Mouse (Mus musculus) lung, embryonic 14.5 days (tissue): Measurements from ENCODE around the gene Itgb3. TPM values are rescaled to one million over a fixed set of nuclear protein-coding genes. Genes with fewer than 3 reads are reported as not detected.

Source experiments
- ATAC-seq: fragments of 200-750 bp; cut with Nextera tagmentation; 2 replicates; pipeline ENCODE4 v1.8.0; 2017; ENCODE audit warnings: mild to moderate bottlenecking, moderate TSS enrichment, moderate library complexity; ENCODE audit not compliant: insufficient read depth
- DNase-seq: peaks from one replicate; pipeline ENCODE4 v3.0.0-alpha.2; 2015
- H3K27ac ChIP-seq: fragments of 300-500 bp; sonication (generic); 2 replicates; pipeline ENCODE4 v1.5.1; 2014; ENCODE audit warnings: low read depth, mild to moderate bottlenecking, moderate library complexity
- H3K27me3 ChIP-seq: fragments of 300-500 bp; sonication (generic); 2 replicates; pipeline ENCODE4 v1.6.1; 2014; ENCODE audit warnings: low read length, control low read depth; ENCODE audit not compliant: insufficient read depth
- H3K36me3 ChIP-seq: fragments of 300-500 bp; sonication (generic); 2 replicates; pipeline ENCODE4 v1.6.1; 2014; ENCODE audit warnings: control low read depth; ENCODE audit not compliant: insufficient read depth
- H3K4me1 ChIP-seq: fragments of 300-500 bp; sonication (generic); 2 replicates; pipeline ENCODE4 v1.6.1; 2014; ENCODE audit warnings: antibody characterized with exemption, control low read depth; ENCODE audit not compliant: insufficient read depth
- H3K4me2 ChIP-seq: fragments of 300-500 bp; sonication (generic); 2 replicates; pipeline ENCODE4 v1.6.1; 2014; ENCODE audit warnings: mild to moderate bottlenecking
- H3K4me3 ChIP-seq: fragments of 300-500 bp; sonication (generic); 2 replicates; pipeline ENCODE4 v1.5.1; 2014; ENCODE audit warnings: low read depth, low read length
- H3K9ac ChIP-seq: fragments of 300-500 bp; sonication (generic); 2 replicates; pipeline ENCODE4 v1.6.1; 2014
- H3K9me3 ChIP-seq: fragments of 300-500 bp; sonication (generic); 2 replicates; pipeline ENCODE4 v1.6.1; 2016; ENCODE audit warnings: low read depth, low read length, control low read depth
- CTCF ChIP-seq: IDR thresholded peaks from 2 replicates; pipeline ENCODE4 v1.5.1; 2016; ENCODE audit warnings: antibody characterized with exemption, low read depth
- WGBS: fragments of 180-500 bp; shearing (Covaris S2); extraction: QIAGEN DNeasy Blood & Tissue Kit; methylation state at CpG from one replicate; pipeline ENCODE4 v1.1.7; 2014; 5-methylcytosine and 5-hydroxymethylcytosine counted together
- polyA plus RNA-seq: library from polyadenylated mRNA; unstranded; fragments of >200 nt; fragmentation: Nextera tagmentation; extraction: Ambion mirVana; gene quantifications from 2 replicates; pipeline ENCODE4 v1.2.1, GENCODE M21; 2014

The Itgb3 gene
- polyA plus RNA-seq, 1 experiment from 2014 or later, result 2.1 TPM

GRCm38 (mm10) chr11:104576772-104577612 is 30.8 kb upstream of the Itgb3 start:
- H3K4me3 ChIP-seq, result peak overlapping the region; percentile 3; the same call in 1 of the 2 replicates
- H3K9me3 ChIP-seq, result no peaks in the 10 kb centered on the region
- no peak for TF ChIP-seq CTCF
- no peak for DNase-seq
- 30% methylated on average over 10 of the region's 10 CpGs for WGBS
- no peak overlapping the region; the same call in 1 of the 2 replicates for H3K27ac ChIP-seq
- peaks cover 5% of the 10 kb centered on the region; the same call in 1 of the 2 replicates for H3K4me1 ChIP-seq
- ATAC-seq, result 0 out of 2 replicates have a peak, but pooled peaks have one; percentile 7
- no peaks in the 10 kb centered on the region for H3K36me3 ChIP-seq
- H3K27me3 ChIP-seq, result no peaks in the 10 kb centered on the region
- no peak overlapping the region for H3K4me2 ChIP-seq
- peak overlapping the region; percentile 33; the same call in 1 of the 2 replicates for H3K9ac ChIP-seq

DNA sequence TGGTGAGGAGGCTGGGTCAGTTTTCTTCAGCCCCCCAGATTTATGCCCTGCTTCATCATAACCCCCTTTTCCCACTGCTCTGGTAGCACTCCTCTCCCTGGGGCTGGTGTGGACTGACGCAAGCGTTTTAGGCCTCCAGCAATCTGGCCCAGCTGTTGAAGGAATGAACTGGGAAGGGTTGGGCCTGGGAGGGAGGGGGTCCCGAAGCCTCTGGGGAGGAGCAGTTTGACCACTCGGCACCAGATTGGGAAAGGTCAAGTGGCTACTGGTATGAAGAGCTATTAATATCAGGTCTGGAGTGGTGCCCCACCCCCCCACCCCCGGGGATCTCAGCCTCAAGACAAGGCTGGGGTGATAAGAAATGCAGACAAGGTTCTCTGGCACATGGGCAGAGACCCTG is 29.7 kb upstream of the Itgb3 start:
- Histone ChIP-seq H3K4me3 (0 out of 2 replicates have a peak overlapping the region, but pooled peaks have one; percentile 3), H3K36me3 (no peaks in the 10 kb centered on the region), H3K9me3 (no peaks in the 10 kb centered on the region), H3K4me1 (no peaks in the 10 kb centered on the region), H3K4me2 (no peak overlapping the region), H3K9ac (peak overlapping the region; percentile 33), H3K27me3 (no peaks in the 10 kb centered on the region), H3K27ac (0 out of 2 replicates have a peak overlapping the region, but pooled peaks have one; percentile 8)
- ATAC-seq, result no peak
- no peak for DNase-seq
- no peak for TF ChIP-seq CTCF
- 26% methylated on average over 5 of the region's 5 CpGs for WGBS

- ATAC-seq (no peak), DNase-seq (no peak)
- no peaks in the 10 kb centered on the region for H3K27me3 ChIP-seq
- no peaks in the 10 kb centered on the region for H3K4me1 ChIP-seq
- no peak overlapping the region for H3K27ac ChIP-seq
- no peak overlapping the region for H3K4me2 ChIP-seq
- no peak for TF ChIP-seq CTCF
- no peak overlapping the region for H3K4me3 ChIP-seq
- no peaks in the 10 kb centered on the region for H3K36me3 ChIP-seq
- no peak overlapping the region for H3K9ac ChIP-seq
- no peaks in the 10 kb centered on the region for H3K9me3 ChIP-seq
- 90% methylated on average over 9 of the region's 9 CpGs for WGBS
These were observed 28.7 kb upstream of the Itgb3 start for GRCm38 (mm10) chr11:104579084-104579483.

GRCm38 (mm10) chr11:104579575-104579974 is 28.2 kb upstream of the Itgb3 start:
- 90% methylated on average over 8 of the region's 8 CpGs for WGBS
- no peaks in the 10 kb centered on the region for H3K36me3 ChIP-seq
- ATAC-seq, result no peak
- H3K4me1 ChIP-seq, result no peaks in the 10 kb centered on the region
- no peak overlapping the region for H3K4me3 ChIP-seq
- no peak overlapping the region for H3K27ac ChIP-seq
- TF ChIP-seq CTCF, result no peak
- H3K4me2 ChIP-seq, result no peak overlapping the region
- no peak overlapping the region for H3K9ac ChIP-seq
- no peaks in the 10 kb centered on the region for H3K9me3 ChIP-seq
- no peaks in the 10 kb centered on the region for H3K27me3 ChIP-seq
- no peak for DNase-seq

DNA sequence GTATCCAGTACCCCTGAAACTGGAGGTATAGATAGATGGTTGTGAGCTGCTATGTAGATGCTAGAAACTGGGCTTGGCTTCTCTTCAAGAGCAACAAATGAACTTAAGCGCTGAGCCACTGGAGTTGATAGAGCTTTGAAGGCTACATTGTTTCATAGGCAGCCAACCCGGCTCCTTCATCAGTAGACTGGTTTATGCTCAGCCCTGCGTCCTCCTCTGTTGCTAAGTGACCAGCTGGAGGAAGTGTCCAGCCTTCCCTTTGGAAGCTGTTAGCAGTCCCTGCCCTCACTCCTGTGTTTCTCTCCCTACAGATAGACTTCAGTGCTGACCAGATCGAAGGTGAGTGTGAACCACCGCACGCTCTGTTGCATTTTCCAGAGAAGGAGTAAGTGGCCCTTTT is 27.7 kb upstream of the Itgb3 start:
- Histone ChIP-seq H3K27me3 (no peaks in the 10 kb centered on the region), H3K9ac (no peak overlapping the region), H3K4me3 (no peak overlapping the region), H3K9me3 (no peaks in the 10 kb centered on the region), H3K27ac (no peak overlapping the region), H3K4me2 (no peak overlapping the region), H3K4me1 (no peaks in the 10 kb centered on the region), H3K36me3 (no peaks in the 10 kb centered on the region)
- 50% methylated on average over 6 of the region's 6 CpGs for WGBS
- no peak; the same call in 1 of the 2 replicates for ATAC-seq
- peak; percentile 65 for DNase-seq
- no peak for TF ChIP-seq CTCF

- 84% methylated on average over 5 of the region's 5 CpGs for WGBS
- Histone ChIP-seq H3K27ac (no peak overlapping the region), H3K9ac (no peak overlapping the region), H3K27me3 (no peaks in the 10 kb centered on the region), H3K9me3 (no peaks in the 10 kb centered on the region), H3K36me3 (no peaks in the 10 kb centered on the region), H3K4me1 (no peaks in the 10 kb centered on the region), H3K4me3 (no peak overlapping the region), H3K4me2 (no peak overlapping the region)
- TF ChIP-seq CTCF, result no peak
- DNase-seq (no peak), ATAC-seq (no peak)
These were observed 27.2 kb upstream of the Itgb3 start for GRCm38 (mm10) chr11:104580606-104581005.

DNA sequence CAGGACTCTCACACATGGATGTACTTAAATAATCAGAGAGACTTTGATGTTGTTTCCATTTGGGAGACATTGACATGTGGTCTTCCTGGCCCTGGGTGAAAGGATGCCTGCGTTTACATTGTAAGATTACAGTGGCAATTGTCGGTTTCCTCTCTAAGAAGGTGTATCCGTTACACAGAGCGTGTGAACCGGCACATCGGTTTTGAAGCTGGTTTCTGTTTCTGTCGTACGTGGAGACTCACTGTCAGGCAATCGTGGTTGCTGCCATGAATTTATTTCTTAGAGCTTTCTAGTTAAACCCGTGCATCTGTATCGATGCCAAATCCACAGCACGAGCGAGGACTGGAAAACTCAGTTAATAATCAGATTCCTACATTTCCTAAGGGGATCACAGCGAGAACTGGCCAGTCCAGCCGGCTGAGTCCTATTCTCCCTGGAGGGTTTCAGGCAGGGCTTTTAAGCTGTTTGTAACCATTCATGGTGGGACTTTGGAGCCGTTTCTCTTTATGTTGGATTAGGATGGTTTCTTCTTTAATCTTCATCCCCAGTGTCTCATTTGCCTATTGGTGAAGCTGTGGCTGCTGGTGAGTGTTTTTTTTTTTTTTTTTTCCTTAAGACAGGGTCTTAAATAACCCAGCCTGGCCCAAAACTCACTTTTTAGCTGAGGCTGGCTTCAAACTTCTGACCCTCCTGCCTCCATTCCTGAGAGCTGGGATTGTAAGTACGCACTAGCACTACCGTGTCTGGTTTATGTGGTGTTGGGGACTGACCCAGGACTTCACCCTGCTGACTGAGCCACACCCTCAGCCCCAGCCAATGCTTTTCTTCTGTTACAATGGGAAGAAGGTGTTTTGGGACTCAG is 26.1 kb upstream of the Itgb3 start:
- Histone ChIP-seq H3K4me3 (no peak overlapping the region), H3K4me2 (peak overlapping the region; percentile 16), H3K9ac (0 out of 2 replicates have a peak overlapping the region, but pooled peaks have one; percentile 2), H3K27ac (peak overlapping the region; percentile 19; the same call in 1 of the 2 replicates), H3K36me3 (no peaks in the 10 kb centered on the region), H3K9me3 (no peaks in the 10 kb centered on the region), H3K27me3 (no peaks in the 10 kb centered on the region), H3K4me1 (no peaks in the 10 kb centered on the region)
- TF ChIP-seq CTCF, result no peak
- WGBS, result 40% methylated on average over 18 of the region's 18 CpGs
- peak; percentile 69 for DNase-seq
- no peak for ATAC-seq
